Mouse (Mus musculus): ENCODE measurements around the gene 4932438H23Rik. TPM values are rescaled to one million over a fixed set of nuclear protein-coding genes. Genes with fewer than 3 reads are reported as not detected.

Gene 4932438H23Rik
- polyA plus RNA-seq, 1 experiment from 2014 or later, result 1.0 TPM

- peak; percentile 81 for DNase-seq (ENCODE audit: low spot score)
- peak overlapping the region; percentile 6; the same call in 1 of the 2 replicates for H3K4me2 ChIP-seq (ENCODE audit: low read length)
- H3K27me3 ChIP-seq (replicated peaks; ENCODE audit: control insufficient read depth, insufficient read depth, low read length), result 0 out of 2 replicates have a peak, but pooled peaks cover 2% of the 10 kb centered on the region
- no peaks in the 10 kb centered on the region; the same call in 1 of the 2 replicates for H3K9me3 ChIP-seq (replicated peaks; ENCODE audit: control insufficient read depth, low read length)
- H3K36me3 ChIP-seq (ENCODE audit: control insufficient read depth, insufficient read depth, low read length), result no peaks in the 10 kb centered on the region
- no peak overlapping the region for H3K9ac ChIP-seq (ENCODE audit: low read length)
- ATAC-seq, result peak; percentile 81
- WGBS, result 4% methylated on average over 13 of the region's 13 CpGs
- H3K4me1 ChIP-seq (ENCODE audit: control insufficient read depth, insufficient read depth, low read length), result peaks cover 21% of the 10 kb centered on the region
- peak overlapping the region; percentile 39; the same call in 1 of the 2 replicates for H3K27ac ChIP-seq (ENCODE audit: low read depth, low read length)
- H3K4me3 ChIP-seq (ENCODE audit: low read depth, low read length), result no peak overlapping the region
Observed at GRCm38 (mm10) chr16:91105481-91106051, 10.6 kb upstream of the 4932438H23Rik start.

- H3K27ac ChIP-seq (ENCODE audit: low read depth, low read length), result no peak overlapping the region; the same call in 1 of the 2 replicates
- DNase-seq (ENCODE audit: low spot score) (peak; percentile 92), ATAC-seq (peak; percentile 93)
- peak overlapping the region; percentile 6; the same call in 1 of the 2 replicates for H3K4me2 ChIP-seq (ENCODE audit: low read length)
- H3K4me3 ChIP-seq (ENCODE audit: low read depth, low read length), result no peak overlapping the region
- 5% methylated on average over 10 of the region's 10 CpGs for WGBS
- no peak overlapping the region for H3K9ac ChIP-seq (ENCODE audit: low read length)
- peaks cover 24% of the 10 kb centered on the region for H3K4me1 ChIP-seq (ENCODE audit: control insufficient read depth, insufficient read depth, low read length)
- no peaks in the 10 kb centered on the region; the same call in 1 of the 2 replicates for H3K9me3 ChIP-seq (replicated peaks; ENCODE audit: control insufficient read depth, low read length)
- no peaks in the 10 kb centered on the region for H3K36me3 ChIP-seq (ENCODE audit: control insufficient read depth, insufficient read depth, low read length)
- H3K27me3 ChIP-seq (replicated peaks; ENCODE audit: control insufficient read depth, insufficient read depth, low read length), result 0 out of 2 replicates have a peak, but pooled peaks cover 2% of the 10 kb centered on the region
Observed at GRCm38 (mm10) chr16:91104821-91105480, 10.0 kb upstream of the 4932438H23Rik start.

GRCm38 (mm10) chr16:91103386-91103785, 8.5 kb upstream of the 4932438H23Rik start:
- peak overlapping the region; percentile 1; the same call in 1 of the 2 replicates for H3K4me2 ChIP-seq (ENCODE audit: low read length)

GRCm38 (mm10) chr16:91100484-91100883, 5.6 kb upstream of the 4932438H23Rik start:
- Histone ChIP-seq H3K4me2 (ENCODE audit: low read length) (no peak overlapping the region), H3K9ac (ENCODE audit: low read length) (no peak overlapping the region), H3K27me3 (replicated peaks; ENCODE audit: control insufficient read depth, insufficient read depth, low read length) (0 out of 2 replicates have a peak, but pooled peaks cover 2% of the 10 kb centered on the region), H3K9me3 (replicated peaks; ENCODE audit: control insufficient read depth, low read length) (no peaks in the 10 kb centered on the region), H3K36me3 (ENCODE audit: control insufficient read depth, insufficient read depth, low read length) (no peaks in the 10 kb centered on the region), H3K27ac (ENCODE audit: low read depth, low read length) (no peak overlapping the region), H3K4me3 (ENCODE audit: low read depth, low read length) (no peak overlapping the region), H3K4me1 (ENCODE audit: control insufficient read depth, insufficient read depth, low read length) (peaks cover 25% of the 10 kb centered on the region)
- no peak for ATAC-seq
- no peak for DNase-seq (ENCODE audit: low spot score)
- 58% methylated on average over 2 of the region's 2 CpGs for WGBS

More at GRCm38 (mm10) chr16:91103386-91103785, 8.5 kb upstream of the 4932438H23Rik start:
- H3K27ac ChIP-seq (ENCODE audit: low read depth, low read length), result no peak overlapping the region
- 0 out of 2 replicates have a peak, but pooled peaks cover 2% of the 10 kb centered on the region for H3K27me3 ChIP-seq (replicated peaks; ENCODE audit: control insufficient read depth, insufficient read depth, low read length)
- DNase-seq (ENCODE audit: low spot score), result no peak
- ATAC-seq, result no peak
- H3K4me1 ChIP-seq (ENCODE audit: control insufficient read depth, insufficient read depth, low read length), result peaks cover 37% of the 10 kb centered on the region
- no peaks in the 10 kb centered on the region for H3K36me3 ChIP-seq (ENCODE audit: control insufficient read depth, insufficient read depth, low read length)
- H3K4me3 ChIP-seq (ENCODE audit: low read depth, low read length), result no peak overlapping the region
- no peaks in the 10 kb centered on the region; the same call in 1 of the 2 replicates for H3K9me3 ChIP-seq (replicated peaks; ENCODE audit: control insufficient read depth, low read length)
- 30% methylated on average over 14 of the region's 14 CpGs for WGBS
- H3K9ac ChIP-seq (ENCODE audit: low read length), result no peak overlapping the region

- DNase-seq (ENCODE audit: low spot score) (peak; percentile 89), ATAC-seq (peak; percentile 95)
- Histone ChIP-seq H3K4me2 (ENCODE audit: low read length) (peak overlapping the region; percentile 35), H3K27me3 (replicated peaks; ENCODE audit: control insufficient read depth, insufficient read depth, low read length) (0 out of 2 replicates have a peak, but pooled peaks cover 2% of the 10 kb centered on the region), H3K27ac (ENCODE audit: low read depth, low read length) (peak overlapping the region; percentile 59; the same call in 1 of the 2 replicates), H3K4me3 (ENCODE audit: low read depth, low read length) (no peak overlapping the region), H3K4me1 (ENCODE audit: control insufficient read depth, insufficient read depth, low read length) (peaks cover 25% of the 10 kb centered on the region), H3K9me3 (replicated peaks; ENCODE audit: control insufficient read depth, low read length) (no peaks in the 10 kb centered on the region), H3K36me3 (ENCODE audit: control insufficient read depth, insufficient read depth, low read length) (no peaks in the 10 kb centered on the region), H3K9ac (ENCODE audit: low read length) (peak overlapping the region; percentile 43; the same call in 1 of the 2 replicates)
- WGBS, result 11% methylated on average over 16 of the region's 16 CpGs
Observed at GRCm38 (mm10) chr16:91099444-91100065, 4.6 kb upstream of the 4932438H23Rik start.

- ATAC-seq (no peak), DNase-seq (ENCODE audit: low spot score) (no peak)
- H3K36me3 ChIP-seq (ENCODE audit: control insufficient read depth, insufficient read depth, low read length), result no peaks in the 10 kb centered on the region
- no peak overlapping the region for H3K4me2 ChIP-seq (ENCODE audit: low read length)
- no peaks in the 10 kb centered on the region for H3K27me3 ChIP-seq (replicated peaks; ENCODE audit: control insufficient read depth, insufficient read depth, low read length)
- no peak overlapping the region for H3K4me3 ChIP-seq (ENCODE audit: low read depth, low read length)
- H3K9ac ChIP-seq (ENCODE audit: low read length), result no peak overlapping the region
- WGBS, result 92% methylated on average over 11 of the region's 11 CpGs
- peaks cover 17% of the 10 kb centered on the region for H3K4me1 ChIP-seq (ENCODE audit: control insufficient read depth, insufficient read depth, low read length)
- no peak overlapping the region for H3K27ac ChIP-seq (ENCODE audit: low read depth, low read length)
- H3K9me3 ChIP-seq (replicated peaks; ENCODE audit: control insufficient read depth, low read length), result no peaks in the 10 kb centered on the region
Observed at GRCm38 (mm10) chr16:91097858-91098257, 2.9 kb upstream of the 4932438H23Rik start.

- H3K36me3 ChIP-seq (ENCODE audit: control insufficient read depth, insufficient read depth, low read length), result no peaks in the 10 kb centered on the region
- no peak overlapping the region for H3K27ac ChIP-seq (ENCODE audit: low read depth, low read length)
- ATAC-seq, result no peak
- WGBS, result 36% methylated on average over 4 of the region's 4 CpGs
- no peak overlapping the region for H3K4me3 ChIP-seq (ENCODE audit: low read depth, low read length)
- H3K9me3 ChIP-seq (replicated peaks; ENCODE audit: control insufficient read depth, low read length), result no peaks in the 10 kb centered on the region
- no peak overlapping the region for H3K9ac ChIP-seq (ENCODE audit: low read length)
- H3K4me2 ChIP-seq (ENCODE audit: low read length), result no peak overlapping the region
- no peaks in the 10 kb centered on the region for H3K27me3 ChIP-seq (replicated peaks; ENCODE audit: control insufficient read depth, insufficient read depth, low read length)
- DNase-seq (ENCODE audit: low spot score), result peak; percentile 71
- peaks cover 17% of the 10 kb centered on the region for H3K4me1 ChIP-seq (ENCODE audit: control insufficient read depth, insufficient read depth, low read length)
Observed at GRCm38 (mm10) chr16:91096984-91097506, 2.1 kb upstream of the 4932438H23Rik start.

- H3K9me3 ChIP-seq (replicated peaks; ENCODE audit: control insufficient read depth, low read length), result no peaks in the 10 kb centered on the region
- no peak overlapping the region for H3K4me3 ChIP-seq (ENCODE audit: low read depth, low read length)
- no peak overlapping the region for H3K4me2 ChIP-seq (ENCODE audit: low read length)
- no peak overlapping the region for H3K9ac ChIP-seq (ENCODE audit: low read length)
- H3K27ac ChIP-seq (ENCODE audit: low read depth, low read length), result no peak overlapping the region
- ATAC-seq (no peak), DNase-seq (ENCODE audit: low spot score) (no peak)
- WGBS, result 97% methylated on average over 2 of the region's 2 CpGs
- H3K4me1 ChIP-seq (ENCODE audit: control insufficient read depth, insufficient read depth, low read length), result peaks cover 17% of the 10 kb centered on the region
- H3K36me3 ChIP-seq (ENCODE audit: control insufficient read depth, insufficient read depth, low read length), result no peaks in the 10 kb centered on the region
- no peaks in the 10 kb centered on the region for H3K27me3 ChIP-seq (replicated peaks; ENCODE audit: control insufficient read depth, insufficient read depth, low read length)
Observed at GRCm38 (mm10) chr16:91096016-91096415, 1.1 kb upstream of the 4932438H23Rik start.
